Mouse (Mus musculus) intestine, embryonic 16.5 days (tissue): Measurements from ENCODE around the gene Psd. TPM values are rescaled to one million over a fixed set of nuclear protein-coding genes. Genes with fewer than 3 reads are reported as not detected.

ENCODE experiments used
- ATAC-seq: fragments of 200-750 bp; cut with Nextera tagmentation; 2 replicates; pipeline ENCODE4 v1.8.0; 2017; ENCODE audit warnings: moderate TSS enrichment, moderate library complexity
- H3K27ac ChIP-seq: fragments of 300-500 bp; sonication (generic); 2 replicates; pipeline ENCODE4 v1.5.1; 2014; ENCODE audit warnings: mild to moderate bottlenecking, low read length
- H3K27me3 ChIP-seq: fragments of 300-500 bp; sonication (generic); replicated peaks from 2 replicates; pipeline ENCODE4 v1.6.1; 2014; ENCODE audit warnings: low read length, control low read depth, mixed read lengths; ENCODE audit not compliant: control insufficient read depth, insufficient read depth
- H3K36me3 ChIP-seq: fragments of 300-500 bp; sonication (generic); 2 replicates; pipeline ENCODE4 v1.6.1; 2014; ENCODE audit warnings: low read length, control low read depth; ENCODE audit not compliant: control insufficient read depth, insufficient read depth
- H3K4me1 ChIP-seq: fragments of 300-500 bp; sonication (generic); 2 replicates; pipeline ENCODE4 v1.6.1; 2014; ENCODE audit warnings: low read length, control low read depth, mixed read lengths; ENCODE audit not compliant: control insufficient read depth, insufficient read depth
- H3K4me2 ChIP-seq: fragments of 300-500 bp; sonication (generic); 2 replicates; pipeline ENCODE4 v1.6.1; 2014; ENCODE audit warnings: low read depth, low read length, control low read depth
- H3K4me3 ChIP-seq: fragments of 300-500 bp; sonication (generic); 2 replicates; pipeline ENCODE4 v1.5.1; 2014; ENCODE audit warnings: mild to moderate bottlenecking, low read length
- H3K9ac ChIP-seq: fragments of 300-500 bp; sonication (generic); 2 replicates; pipeline ENCODE4 v1.6.1; 2014; ENCODE audit warnings: low read depth, low read length
- H3K9me3 ChIP-seq: fragments of 300-500 bp; sonication (generic); 2 replicates; pipeline ENCODE4 v1.6.1; 2016; ENCODE audit warnings: low read length, control low read depth; ENCODE audit not compliant: control insufficient read depth
- WGBS: fragments of 180-500 bp; shearing (Covaris S2); extraction: QIAGEN DNeasy Blood & Tissue Kit; methylation state at CpG from one replicate; pipeline ENCODE4 v1.1.7; 2014; 5-methylcytosine and 5-hydroxymethylcytosine counted together
- polyA plus RNA-seq: library from polyadenylated mRNA; unstranded; fragments of >200 nt; fragmentation: Nextera tagmentation; extraction: Ambion mirVana; gene quantifications from 2 replicates; pipeline ENCODE4 v1.2.1, GENCODE M21; 2015

The Psd gene
- polyA plus RNA-seq, 1 experiment from 2014 or later, result 13.2 TPM

- H3K9ac ChIP-seq, result no peak overlapping the region
- H3K27ac ChIP-seq, result no peak overlapping the region
- ATAC-seq, result no peak
- H3K9me3 ChIP-seq, result no peaks in the 10 kb centered on the region
- peaks cover 26% of the 10 kb centered on the region for H3K4me1 ChIP-seq
- H3K27me3 ChIP-seq, result peaks cover 13% of the 10 kb centered on the region; the same call in 1 of the 2 replicates
- 79% methylated on average over 21 of the region's 21 CpGs for WGBS
- no peak overlapping the region for H3K4me2 ChIP-seq
- 0 out of 2 replicates have a peak, but pooled peaks cover 8% of the 10 kb centered on the region for H3K36me3 ChIP-seq
- no peak overlapping the region for H3K4me3 ChIP-seq
Observed at GRCm38 (mm10) chr19:46309651-46310305, 17.2 kb downstream of the Psd start.

GRCm38 (mm10) chr19:46308706-46309435 is 18.1 kb downstream of the Psd start:
- ATAC-seq, result peak; percentile 9; the same call in 1 of the 2 replicates
- peak overlapping the region; percentile 91 for H3K4me2 ChIP-seq
- 0 out of 2 replicates have a peak, but pooled peaks cover 8% of the 10 kb centered on the region for H3K36me3 ChIP-seq
- H3K27ac ChIP-seq, result no peak overlapping the region
- peaks cover 20% of the 10 kb centered on the region for H3K4me1 ChIP-seq
- WGBS, result 3% methylated on average over 47 of the region's 47 CpGs
- H3K9ac ChIP-seq, result peak overlapping the region; percentile 68
- peaks cover 6% of the 10 kb centered on the region; the same call in 1 of the 2 replicates for H3K27me3 ChIP-seq
- no peaks in the 10 kb centered on the region for H3K9me3 ChIP-seq
- H3K4me3 ChIP-seq, result peak overlapping the region; percentile 47

GRCm38 (mm10) chr19:46308303-46308702 is 18.7 kb downstream of the Psd start:
- ATAC-seq, result no peak
- H3K27me3 ChIP-seq, result peaks cover 5% of the 10 kb centered on the region; the same call in 1 of the 2 replicates
- H3K4me1 ChIP-seq, result peaks cover 24% of the 10 kb centered on the region
- 74% methylated on average over 16 of the region's 16 CpGs for WGBS
- H3K4me3 ChIP-seq, result no peak overlapping the region
- H3K4me2 ChIP-seq, result peak overlapping the region; percentile 91; the same call in 1 of the 2 replicates
- H3K9me3 ChIP-seq, result no peaks in the 10 kb centered on the region
- H3K27ac ChIP-seq, result no peak overlapping the region
- H3K9ac ChIP-seq, result peak overlapping the region; percentile 68
- H3K36me3 ChIP-seq, result 0 out of 2 replicates have a peak, but pooled peaks cover 8% of the 10 kb centered on the region

- no peak overlapping the region for H3K9ac ChIP-seq
- H3K27me3 ChIP-seq, result peaks cover 5% of the 10 kb centered on the region; the same call in 1 of the 2 replicates
- no peak overlapping the region for H3K4me2 ChIP-seq
- H3K4me1 ChIP-seq, result peaks cover 25% of the 10 kb centered on the region
- H3K4me3 ChIP-seq, result no peak overlapping the region
- 83% methylated on average over 16 of the region's 16 CpGs for WGBS
- H3K36me3 ChIP-seq, result 0 out of 2 replicates have a peak, but pooled peaks cover 7% of the 10 kb centered on the region
- no peak overlapping the region for H3K27ac ChIP-seq
- no peak for ATAC-seq
- no peaks in the 10 kb centered on the region for H3K9me3 ChIP-seq
Observed at GRCm38 (mm10) chr19:46307781-46308180, 19.2 kb downstream of the Psd start.

GRCm38 (mm10) chr19:46306751-46307289 is 20.1 kb downstream of the Psd start:
- Histone ChIP-seq H3K27ac (no peak overlapping the region), H3K4me3 (no peak overlapping the region), H3K9ac (no peak overlapping the region), H3K9me3 (no peaks in the 10 kb centered on the region), H3K4me1 (peaks cover 25% of the 10 kb centered on the region), H3K27me3 (peaks cover 5% of the 10 kb centered on the region; the same call in 1 of the 2 replicates), H3K4me2 (no peak overlapping the region), H3K36me3 (0 out of 2 replicates have a peak, but pooled peaks cover 3% of the 10 kb centered on the region)
- ATAC-seq, result no peak
- WGBS, result 92% methylated on average over 9 of the region's 9 CpGs

- peak overlapping the region; percentile 79 for H3K9ac ChIP-seq
- H3K4me1 ChIP-seq, result peaks cover 25% of the 10 kb centered on the region
- whole genome bisulfite sequencing, result 55% methylated on average over 5 of the region's 5 CpGs
- no peak for ATAC-seq
- H3K36me3 ChIP-seq, result 0 out of 2 replicates have a peak, but pooled peaks cover 3% of the 10 kb centered on the region
- H3K4me3 ChIP-seq, result peak overlapping the region; percentile 81
- H3K4me2 ChIP-seq, result peak overlapping the region; percentile 98
- peaks cover 5% of the 10 kb centered on the region; the same call in 1 of the 2 replicates for H3K27me3 ChIP-seq
- peak overlapping the region; percentile 45; the same call in 1 of the 2 replicates for H3K27ac ChIP-seq
- no peaks in the 10 kb centered on the region for H3K9me3 ChIP-seq
Observed at GRCm38 (mm10) chr19:46306268-46306610, 20.7 kb downstream of the Psd start.

- Histone ChIP-seq H3K4me1 (peaks cover 25% of the 10 kb centered on the region), H3K4me2 (peak overlapping the region; percentile 98), H3K27ac (peak overlapping the region; percentile 83), H3K4me3 (peak overlapping the region; percentile 81), H3K9me3 (no peaks in the 10 kb centered on the region), H3K36me3 (no peaks in the 10 kb centered on the region), H3K9ac (peak overlapping the region; percentile 79), H3K27me3 (peaks cover 5% of the 10 kb centered on the region; the same call in 1 of the 2 replicates)
- ATAC-seq, result peak; percentile 67
- WGBS, result under 1% methylated on average over 39 of the region's 43 CpGs
Observed at GRCm38 (mm10) chr19:46305432-46306267, 21.3 kb downstream of the Psd start.

- H3K4me1 ChIP-seq, result peaks cover 25% of the 10 kb centered on the region
- peak overlapping the region; percentile 81 for H3K4me3 ChIP-seq
- H3K36me3 ChIP-seq, result no peaks in the 10 kb centered on the region
- no peaks in the 10 kb centered on the region for H3K9me3 ChIP-seq
- H3K4me2 ChIP-seq, result peak overlapping the region; percentile 98
- H3K9ac ChIP-seq, result peak overlapping the region; percentile 79
- peak overlapping the region; percentile 83 for H3K27ac ChIP-seq
- ATAC-seq, result peak; percentile 52
- peaks cover 5% of the 10 kb centered on the region; the same call in 1 of the 2 replicates for H3K27me3 ChIP-seq
- under 1% methylated on average over 34 of the region's 34 CpGs for WGBS
Observed at GRCm38 (mm10) chr19:46304908-46305333, 22.0 kb downstream of the Psd start.
